Mouse (Mus musculus): ENCODE results near the gene Rap2a.
A peak's percentile ranks its signal among the peaks of the same experiment; 100 is the strongest.

The Rap2a gene

GRCm38 (mm10) chr14:120477982-120478568 is at the start of gene Rap2a:
Gene Rap2a, plus strand, starts transcription at chr14:120478444.
- peak; percentile 96 for DNase-seq

DNA sequence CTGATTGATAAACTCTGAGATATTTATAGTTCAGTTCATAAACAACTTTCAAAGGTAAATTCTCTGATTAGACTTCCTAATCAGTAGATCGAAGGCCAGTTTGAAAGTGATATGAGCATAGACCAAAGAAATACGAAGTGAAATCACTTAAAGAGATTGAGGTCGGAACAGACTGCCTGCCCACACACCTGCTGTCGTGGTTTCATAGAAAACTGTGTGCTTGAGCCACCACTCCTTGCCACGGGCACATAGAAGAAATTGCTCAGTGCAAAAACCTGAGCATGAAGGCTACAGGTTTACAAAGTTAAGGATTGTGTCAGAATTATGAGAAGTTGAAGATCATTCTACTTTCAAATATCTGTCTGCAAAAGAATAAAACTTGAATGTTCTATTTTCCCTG is 49.7 kb upstream of the Rap2a start:
- no peak for DNase-seq

DNA sequence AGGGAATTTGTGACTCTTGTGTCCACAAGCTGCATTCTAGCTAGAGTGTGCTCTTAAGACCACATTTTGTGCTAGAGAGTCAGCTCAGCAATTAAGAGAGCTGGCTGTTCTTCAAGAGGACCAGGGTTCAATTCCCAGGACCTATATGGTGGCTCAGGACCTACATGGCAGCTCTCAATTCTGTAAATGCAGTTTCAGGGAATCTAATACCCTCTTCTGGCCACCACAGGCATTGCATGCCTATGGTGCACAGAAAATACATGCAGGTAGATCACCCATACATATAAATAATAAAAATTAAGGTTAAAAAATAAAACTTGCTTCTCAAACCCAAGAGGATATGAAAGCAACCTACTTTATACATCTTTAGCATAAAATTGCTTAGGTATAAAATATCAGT is 45.5 kb upstream of the Rap2a start:
- peak; percentile 43 to 52 for DNase-seq

DNA sequence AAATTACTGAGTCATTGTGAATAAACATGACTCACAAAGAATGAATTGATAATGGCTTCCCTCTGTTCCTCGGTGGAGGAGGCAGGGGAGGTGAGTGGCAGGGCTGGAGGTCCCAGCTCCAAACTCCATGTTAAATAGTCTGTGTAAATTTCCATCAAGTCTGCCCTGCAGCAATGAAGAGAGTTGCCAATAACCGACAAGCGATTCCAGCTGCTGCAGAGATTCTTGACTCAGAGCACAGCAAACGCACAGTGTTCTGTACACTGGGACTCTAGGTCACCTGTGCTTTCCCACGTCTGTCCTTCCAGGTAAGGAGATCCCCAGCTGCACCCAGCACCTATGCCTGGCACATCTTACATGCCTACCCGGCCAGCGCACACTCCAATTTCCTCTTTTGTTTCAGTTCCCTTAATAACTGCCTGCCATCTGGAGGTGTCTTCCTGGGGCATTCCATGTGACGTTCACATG is 44.3 kb upstream of the Rap2a start:
- DNase-seq, result peak; percentile 5 to 6

- DNase-seq, result no peak
These were observed 43.4 kb upstream of the Rap2a start for GRCm38 (mm10) chr14:120434831-120435230.

DNA sequence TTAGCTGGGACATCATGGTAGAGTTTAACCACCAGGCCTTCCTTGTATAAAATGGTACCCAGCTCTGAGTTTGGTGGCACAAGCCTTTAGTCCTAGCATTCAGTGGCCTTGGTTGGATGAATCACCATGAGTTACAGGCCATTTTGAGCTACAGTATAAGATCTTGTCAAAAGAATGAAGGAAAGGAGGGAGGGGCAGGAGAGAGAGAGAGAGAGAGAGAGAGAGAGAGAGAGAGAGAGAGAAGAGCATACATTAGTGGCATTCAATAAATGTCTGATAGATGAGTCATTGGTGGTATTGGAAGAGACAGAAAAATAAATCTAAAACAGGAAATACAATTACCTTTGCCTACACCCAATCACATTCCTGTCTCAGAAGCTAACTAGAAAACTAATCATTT is 37.5 kb upstream of the Rap2a start:
- DNase-seq, result no peak

- no peak for DNase-seq
These were observed 37.0 kb upstream of the Rap2a start for GRCm38 (mm10) chr14:120441256-120441655.

- DNase-seq, result no peak
These were observed 36.4 kb upstream of the Rap2a start for GRCm38 (mm10) chr14:120441836-120442235.

- no peak for DNase-seq
These were observed 24.0 kb upstream of the Rap2a start for GRCm38 (mm10) chr14:120454221-120454620.

- no peak for DNase-seq
These were observed 14.1 kb upstream of the Rap2a start for GRCm38 (mm10) chr14:120463938-120464727.

DNA sequence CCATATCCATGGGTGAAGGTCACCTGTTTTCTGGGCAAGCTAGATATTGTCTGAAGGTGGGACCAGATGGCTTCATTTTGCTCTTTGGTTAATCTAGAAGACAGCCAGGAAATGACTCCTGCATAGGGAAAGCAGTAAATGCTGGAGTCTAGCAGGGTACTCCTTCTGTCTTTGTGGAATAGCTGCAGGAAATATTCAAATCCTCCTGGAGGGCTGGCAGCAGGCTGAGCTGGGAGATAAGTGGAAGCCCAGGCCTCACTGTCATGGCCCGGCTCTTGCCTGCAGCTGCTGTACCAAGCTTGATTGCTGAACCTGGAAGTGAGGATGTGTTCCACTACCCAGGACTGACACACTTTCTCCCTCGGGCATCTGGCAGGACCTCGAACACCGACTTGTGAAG is 11.4 kb upstream of the Rap2a start:
- no peak for DNase-seq

- no peak for DNase-seq
These were observed 9.0 kb upstream of the Rap2a start for GRCm38 (mm10) chr14:120469126-120469790.

GRCm38 (mm10) chr14:120476186-120476697 is 2.0 kb upstream of the Rap2a start:
- no peak for DNase-seq

DNA sequence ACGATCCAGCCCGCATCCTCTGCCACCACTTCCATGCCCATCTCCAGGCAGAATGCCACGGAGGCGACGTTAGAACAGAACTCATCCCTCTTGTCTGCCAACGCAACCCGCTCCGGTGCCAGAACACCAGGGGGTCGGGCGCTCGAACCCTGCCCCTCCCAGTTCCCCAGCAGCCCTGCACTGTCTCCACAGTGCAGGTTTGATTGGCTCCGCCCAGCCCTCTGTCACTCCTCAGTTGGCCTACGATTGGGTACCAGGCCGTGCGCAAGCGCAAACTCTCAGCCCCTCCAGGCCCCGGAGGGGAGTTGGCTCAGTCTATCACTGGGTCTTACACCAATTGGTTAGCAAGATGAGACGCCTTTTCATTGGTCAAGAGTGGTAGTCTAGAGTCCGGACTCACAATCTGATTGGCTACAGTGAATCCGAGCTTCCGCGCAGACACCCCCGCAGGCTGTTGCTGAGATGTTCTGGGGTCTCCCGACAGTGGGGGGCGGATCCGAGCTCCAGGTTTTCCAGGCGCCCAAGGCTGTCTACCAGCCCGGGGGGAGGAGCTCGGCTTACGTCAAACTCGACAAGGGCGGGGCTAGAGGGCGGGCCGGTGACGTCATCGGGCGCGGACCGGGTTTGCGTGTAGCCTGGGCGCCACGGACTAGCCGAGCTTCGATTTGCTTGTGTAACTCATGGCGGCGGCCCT is 809 bp upstream of the Rap2a start:
- DNase-seq, result peak; percentile 98 to 99

GRCm38 (mm10) chr14:120478641-120479341 is 547 bp downstream of the Rap2a start:
- peak; percentile 34 to 50 for DNase-seq

DNA sequence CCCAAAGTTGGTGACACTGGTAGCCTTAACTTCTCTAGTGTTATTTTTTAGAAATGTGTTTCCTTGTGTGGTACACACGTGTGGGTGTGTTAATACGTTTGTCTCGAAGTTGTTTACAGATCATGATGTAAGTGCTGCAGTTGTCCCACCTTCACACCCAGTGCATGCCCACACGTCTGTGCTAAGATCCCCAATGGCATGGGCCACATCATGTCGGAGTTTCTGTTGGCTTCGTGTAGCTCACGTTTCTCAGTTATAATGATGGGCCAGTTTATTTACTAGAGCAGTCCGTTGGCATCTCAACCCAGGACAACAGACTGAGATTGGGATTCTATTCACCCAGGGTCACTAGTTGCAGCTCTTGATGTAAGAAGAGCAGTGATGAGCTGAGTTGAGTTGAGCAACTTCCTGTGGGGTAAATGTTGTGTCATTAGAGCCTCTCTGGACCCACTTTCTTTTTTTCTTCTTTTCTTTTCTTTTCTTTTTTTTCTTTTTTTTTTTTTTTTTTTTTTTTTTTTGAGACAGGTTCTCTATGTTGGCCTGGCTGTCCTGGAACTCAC is 2.2 kb downstream of the Rap2a start:
- DNase-seq, result no peak

DNA sequence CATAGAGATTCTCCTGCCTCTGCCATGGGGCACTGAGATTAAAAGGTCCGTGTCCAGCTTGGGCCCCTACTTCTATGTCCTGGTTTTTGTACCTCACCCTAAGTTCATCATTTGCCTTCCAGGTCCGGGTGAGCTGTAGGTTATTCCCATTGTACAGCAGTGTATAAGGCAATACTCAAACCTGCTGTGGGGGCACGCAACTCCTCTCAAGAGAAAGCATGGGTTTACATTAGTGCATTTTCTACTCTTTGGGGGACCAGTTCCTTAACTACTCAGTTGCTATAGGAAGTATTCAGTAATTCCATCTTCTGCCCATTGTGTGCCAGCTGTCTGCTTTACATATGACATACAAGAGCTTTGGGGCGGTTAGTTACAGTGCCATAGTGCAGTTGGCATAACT is 2.7 kb downstream of the Rap2a start:
- no peak for DNase-seq

DNA sequence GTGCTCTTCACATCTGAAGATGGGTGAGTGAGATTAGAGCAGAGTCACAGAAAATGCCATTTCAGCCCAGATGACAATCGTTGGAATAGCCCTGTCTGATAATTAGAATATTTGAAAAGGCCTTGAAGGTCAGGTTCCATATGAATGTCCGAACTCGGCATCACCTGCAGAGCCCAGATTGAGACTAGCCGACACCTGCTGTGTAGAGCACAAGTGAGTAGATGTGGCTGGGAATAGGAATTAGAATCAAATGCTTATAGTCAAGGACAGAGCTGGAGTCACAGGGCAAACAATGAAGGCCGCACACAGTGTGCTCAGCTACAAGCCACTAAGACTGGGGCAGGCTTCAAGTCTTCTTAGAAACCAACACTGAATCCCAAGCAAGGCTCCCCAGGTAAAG is 6.3 kb downstream of the Rap2a start:
- no peak for DNase-seq

DNA sequence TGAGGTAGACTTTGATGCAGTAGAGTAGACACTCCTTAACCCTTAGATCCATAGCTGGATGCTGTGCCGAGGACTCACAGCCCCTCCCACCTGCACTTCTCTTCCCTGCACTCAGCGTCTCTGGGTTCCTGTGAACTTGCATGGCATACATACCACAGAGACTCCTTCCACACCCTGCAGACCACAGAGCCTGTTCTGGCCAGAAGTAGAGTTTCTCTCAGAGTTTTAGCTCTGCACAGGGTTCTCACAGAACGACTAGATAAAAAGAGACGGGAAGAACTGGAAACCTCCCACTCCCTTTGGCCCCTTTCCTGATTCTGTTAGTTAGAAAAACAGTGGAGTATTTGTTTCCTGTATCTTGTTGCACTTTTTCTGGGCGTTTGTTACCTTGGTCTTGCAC is 18.0 kb downstream of the Rap2a start:
- DNase-seq, result no peak

GRCm38 (mm10) chr14:120496827-120497226 is 18.6 kb downstream of the Rap2a start:
- no peak for DNase-seq

DNA sequence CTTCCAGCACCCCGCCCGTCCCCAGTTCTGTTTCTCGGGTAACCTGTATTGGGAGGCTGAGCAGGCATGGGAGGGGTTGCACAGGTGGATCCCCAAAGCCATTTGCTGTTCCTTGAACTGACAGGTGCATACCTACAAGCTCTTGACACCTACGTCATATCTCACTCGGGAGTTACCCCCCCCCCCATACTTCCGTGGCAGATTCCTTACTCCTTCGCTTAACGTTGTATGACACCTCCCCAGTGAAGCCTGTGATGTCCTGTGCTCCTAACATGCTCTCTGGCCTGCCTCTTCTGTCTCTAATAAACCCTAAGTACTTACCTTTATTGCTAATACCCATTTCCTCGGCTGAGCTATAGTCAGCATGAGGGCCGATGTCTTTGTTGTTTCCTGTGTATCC is 20.9 kb downstream of the Rap2a start:
- DNase-seq, result no peak

DNA sequence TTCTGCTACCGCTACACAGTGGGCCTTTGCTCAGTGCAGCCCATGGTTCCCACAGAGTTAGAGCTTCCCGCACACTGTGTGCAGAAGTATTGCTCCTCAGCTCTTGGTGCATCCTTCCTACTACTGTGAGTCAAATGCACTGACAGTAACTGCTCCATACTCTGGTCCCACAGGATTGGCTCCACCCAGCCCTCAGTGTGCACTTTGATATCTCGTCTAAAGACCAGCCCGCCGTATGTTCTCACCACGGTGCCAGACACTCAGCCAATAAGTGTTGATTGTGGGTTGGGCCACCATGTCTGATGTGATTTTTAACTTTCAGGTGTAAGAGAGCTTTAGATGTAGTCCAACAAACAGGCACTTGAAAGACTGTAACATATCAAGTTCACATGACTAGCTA is 21.4 kb downstream of the Rap2a start:
- DNase-seq, result no peak

Measured in B cell, adult 2 months (primary cell).